Mouse (Mus musculus): ENCODE data around the gene Mdp1.

DNA sequence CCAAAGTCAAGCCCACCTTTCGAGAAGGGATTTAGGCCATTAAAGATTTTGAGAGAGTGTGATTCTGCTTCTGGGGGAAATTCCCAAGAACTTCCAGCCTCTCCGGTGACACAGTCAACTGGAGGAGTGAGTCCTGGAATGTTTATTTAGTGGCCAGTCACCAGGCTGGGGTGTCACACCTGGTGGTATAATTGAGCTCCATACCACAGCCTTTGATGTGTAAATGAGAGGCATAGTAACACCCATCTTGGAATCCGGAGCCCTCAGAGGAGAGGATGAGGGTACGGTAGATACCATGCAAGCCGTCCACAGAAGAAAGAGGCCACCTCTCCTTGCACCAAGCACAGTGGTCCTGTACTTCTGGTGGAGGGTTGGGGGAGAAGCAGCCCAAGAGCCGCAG lies 42.5 kb upstream of the Mdp1 start:
- TF ChIP-seq CTCF (IDR thresholded peaks at IDR 0.05) (no peak), EP300 (IDR thresholded peaks at IDR 0.05) (no peak)
